In the genomic region with DNA sequence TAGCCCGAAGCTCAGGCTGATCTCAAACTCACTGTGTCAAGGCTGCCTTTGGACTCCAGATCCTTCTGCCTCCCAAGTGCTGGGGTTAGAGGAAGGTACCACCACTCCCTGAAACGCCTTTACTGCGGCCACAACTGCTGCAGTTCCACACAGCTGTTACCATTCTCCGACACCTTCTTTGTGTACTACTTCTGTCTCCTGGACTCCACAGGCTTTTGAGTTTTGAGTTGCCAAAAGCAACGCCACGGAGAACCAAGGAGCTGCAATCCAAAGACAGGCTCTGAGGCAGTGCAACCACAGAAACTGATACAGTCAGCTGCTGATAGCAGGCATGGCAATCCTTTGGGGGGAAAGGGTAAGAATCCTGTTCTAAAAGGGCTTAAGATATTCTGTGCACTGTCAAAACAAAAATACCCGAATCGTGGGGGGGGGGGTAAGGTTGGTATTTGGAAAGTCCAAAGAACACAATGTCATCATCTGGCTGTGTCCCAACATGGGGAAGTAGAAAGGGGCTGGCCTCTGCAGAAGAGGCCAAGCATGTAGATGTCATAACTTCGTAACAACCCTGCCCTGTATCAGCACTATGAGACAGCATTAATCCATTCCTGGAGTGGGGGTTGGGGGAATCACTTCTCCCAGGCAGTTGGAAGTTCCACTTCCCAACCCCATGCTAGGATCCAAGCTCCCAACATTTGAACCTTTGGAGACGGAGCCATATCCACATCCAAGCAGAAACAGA, we compare ENCODE assay signal across 17 mouse cellular contexts.
A peak's percentile ranks its signal among the peaks of the same experiment; 100 is the strongest.
DNase-seq lines count a peak whose midpoint lies in the region; ATAC-seq and TF ChIP-seq lines count a peak whose summit lies in the region.
"Had no signal": no experiment of that assay in that cellular context is flagged by ENCODE, and none has a peak within 500 bp of the region (broad histone marks: within the 10 kb centered on the region; RNA-seq: fewer than 3 reads in every experiment).

No protein-coding gene starts in this region.

- 45% methylated on average over 10 of the region's 10 CpGs for WGBS in liver, postnatal 0 days (ENCODE audit: insufficient replicate concordance)
- 90% methylated on average over 10 of the region's 10 CpGs for WGBS in forebrain, embryonic 15.5 days

- H3K4me3 ChIP-seq in liver, postnatal 0 days (ENCODE audit: low read depth, low read length) = no peak overlapping the region
- H3K4me3 ChIP-seq in forebrain, embryonic 15.5 days = no peak overlapping the region
- H3K4me3 ChIP-seq: liver, embryonic 13.5 days; midbrain, embryonic 12.5 days had no signal

- no peak overlapping the region for H3K9ac ChIP-seq in liver, postnatal 0 days (replicated peaks)
- H3K9ac ChIP-seq in forebrain, embryonic 15.5 days (replicated peaks) = no peak overlapping the region
- H3K9ac ChIP-seq: liver, embryonic 13.5 days; midbrain, embryonic 12.5 days had no signal

- peaks cover 5% of the 10 kb centered on the region for H3K4me1 ChIP-seq in liver, postnatal 0 days (ENCODE audit: insufficient read depth)
- H3K4me1 ChIP-seq in forebrain, embryonic 15.5 days = no peaks in the 10 kb centered on the region
- H3K4me1 ChIP-seq: midbrain, embryonic 12.5 days had no signal

- TF ChIP-seq CTCF in liver, postnatal 0 days (IDR thresholded peaks at IDR 0.05; ENCODE audit: low read depth) = no peak

- H3K27ac ChIP-seq in liver, postnatal 0 days (ENCODE audit: low read depth) = peak overlapping the region; percentile 64
- H3K27ac ChIP-seq in forebrain, embryonic 15.5 days (replicated peaks) = no peak overlapping the region
- H3K27ac ChIP-seq: liver, embryonic 13.5 days; midbrain, embryonic 12.5 days had no signal

- peak; percentile 88 for DNase-seq in heart, adult 11 months
- no peak for DNase-seq in heart, postnatal 4 days
- DNase-seq in NIH3T3 (ENCODE audit: low read depth) = peak; percentile 52
- peak; percentile 66 for DNase-seq in liver, postnatal 0 days
- peak; percentile 84 for DNase-seq in lung, postnatal 36 days
- DNase-seq in layer of hippocampus, adult 11-12 months (ENCODE audit: low spot score) = no peak
- DNase-seq in embryo, embryonic 10.5 days (ENCODE audit: low spot score) = no peak
- DNase-seq: adrenal gland, postnatal 25 days; cerebellum, adult 8-10 months; gastrocnemius, postnatal 36 days; kidney, adult 8-10 months; kidney, postnatal 4 days; liver, embryonic 13.5 days; thymus, adult 18-20 months had no signal

- TF ChIP-seq EP300 in liver, postnatal 0 days (IDR thresholded peaks at IDR 0.05; ENCODE audit: low read depth) = peak; percentile 38; the same call in 1 of the 2 replicates

- H3K27me3 ChIP-seq in liver, postnatal 0 days (ENCODE audit: insufficient read depth, low read length) = no peaks in the 10 kb centered on the region
- H3K27me3 ChIP-seq in forebrain, embryonic 15.5 days = no peaks in the 10 kb centered on the region
- H3K27me3 ChIP-seq: liver, embryonic 13.5 days; midbrain, embryonic 12.5 days had no signal

- H3K36me3 ChIP-seq in liver, postnatal 0 days (replicated peaks; ENCODE audit: insufficient read depth, low read length) = no peaks in the 10 kb centered on the region
- no peaks in the 10 kb centered on the region for H3K36me3 ChIP-seq in forebrain, embryonic 15.5 days
- H3K36me3 ChIP-seq: liver, embryonic 13.5 days; midbrain, embryonic 12.5 days had no signal

- H3K4me2 ChIP-seq in liver, postnatal 0 days (ENCODE audit: low read depth, low read length) = 0 out of 2 replicates have a peak overlapping the region, but pooled peaks have one; percentile 36
- H3K4me2 ChIP-seq in forebrain, embryonic 15.5 days (replicated peaks) = no peak overlapping the region
- H3K4me2 ChIP-seq: liver, embryonic 13.5 days; midbrain, embryonic 12.5 days had no signal

- peak; percentile 94 for ATAC-seq in liver, postnatal 0 days
- no peak for ATAC-seq in forebrain, embryonic 15.5 days (replicated peaks)
- ATAC-seq: inflammation-experienced regulatory T-cells, adult 6 months had no signal

- no peaks in the 10 kb centered on the region for H3K9me3 ChIP-seq in liver, postnatal 0 days (ENCODE audit: low read length)
- H3K9me3 ChIP-seq in forebrain, embryonic 15.5 days = no peaks in the 10 kb centered on the region
- H3K9me3 ChIP-seq: liver, embryonic 13.5 days; midbrain, embryonic 12.5 days had no signal

Comparison
In these comparisons a context has a peak if more than half of its experiments do, and no peak if none do; other contexts are left out.
1. DNase-seq: peak in heart, adult 11 months (single experiment), NIH3T3 (single experiment), liver, postnatal 0 days (single experiment) and lung, postnatal 36 days (single experiment); none in heart, postnatal 4 days (single experiment), layer of hippocampus, adult 11-12 months (single experiment) and embryo, embryonic 10.5 days (single experiment).